Mouse (Mus musculus) liver, embryonic 14.5 days (tissue): Measurements from ENCODE around the gene Fzd4.

Source experiments
- CTCF ChIP-seq: IDR thresholded peaks from 2 replicates; pipeline ENCODE4 v1.5.1; 2016; ENCODE audit warnings: antibody characterized with exemption, low read depth, control low read depth
- EP300 ChIP-seq: IDR thresholded peaks from 2 replicates; pipeline ENCODE4 v1.6.1; 2016; ENCODE audit warnings: antibody characterized with exemption, low read depth

DNA sequence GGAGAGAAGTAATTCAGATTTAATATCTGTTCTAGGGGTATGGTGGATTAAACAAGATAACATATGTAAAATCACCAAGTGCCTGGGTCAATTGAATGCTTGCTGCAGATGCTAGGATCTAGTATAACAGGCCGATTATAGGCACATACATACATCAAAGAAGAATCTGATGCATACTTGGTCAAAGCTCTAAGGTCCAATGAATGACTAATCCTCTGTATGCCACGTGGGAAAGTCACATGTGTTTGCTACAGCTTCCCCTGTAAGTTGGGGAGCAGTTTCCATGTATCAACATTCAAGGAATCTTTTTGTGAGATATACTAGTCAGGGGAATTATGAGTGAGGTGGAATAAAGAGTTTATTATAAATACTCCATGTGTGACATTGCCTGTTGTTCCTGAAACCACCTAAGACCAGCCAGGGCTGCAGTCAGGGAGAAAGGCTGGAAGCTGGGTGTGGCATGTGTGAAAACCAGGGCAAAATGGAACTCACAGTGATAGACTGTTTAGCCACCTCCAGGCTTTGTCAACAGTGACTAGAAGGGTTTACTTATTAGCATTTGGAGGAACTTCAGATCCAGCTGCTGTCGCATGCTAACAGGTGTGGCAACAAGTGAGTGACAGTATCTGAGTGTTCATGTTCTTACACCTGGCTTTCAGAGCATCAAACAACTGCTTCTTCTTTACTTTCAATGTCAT, 6.2 kb upstream of the Fzd4 start:
- no peak for TF ChIP-seq CTCF
- TF ChIP-seq EP300 = no peak
